Mouse (Mus musculus) embryo, embryonic 10 days (tissue): ENCODE measurements at regions not wholly inside any gene's neighbourhood (a gene's known extent, or its start where the extent isn't known, plus 50 kb on each side); places are given as distances from the start of the nearest gene placed in this dataset.
A peak's percentile ranks its signal among the peaks of the same experiment; 100 is the strongest.
"Not testable (repeated sequence)": the region's sequence is repeated elsewhere in the genome, so short reads cannot be mapped to it uniquely, and the experiment has no call there.

Experiments
- DNase-seq: peaks from one replicate; pipeline ENCODE4 v3.0.0-alpha.2; 2015; ENCODE audit warnings: low spot score

DNA sequence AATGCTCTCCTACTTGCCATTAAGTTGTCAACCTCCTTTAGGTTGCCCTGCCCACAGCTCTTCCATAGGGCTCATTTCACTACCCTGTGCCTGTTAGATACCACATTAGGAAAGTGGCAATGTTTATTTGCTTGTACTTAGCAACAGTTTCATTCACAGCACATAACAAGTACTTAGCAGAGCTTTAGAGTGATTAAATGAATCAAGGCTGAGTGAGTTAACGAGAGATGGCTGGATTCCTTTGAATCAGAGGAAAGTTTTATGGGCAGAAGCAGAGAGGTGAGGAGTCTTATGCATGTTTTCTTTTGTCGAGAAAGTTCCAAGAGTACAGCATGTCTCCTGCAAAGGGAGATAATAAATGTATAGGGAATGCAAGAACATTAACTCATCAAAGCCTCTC is 60.5 kb downstream of the Ptgs2 start:
- no peak for DNase-seq

DNA sequence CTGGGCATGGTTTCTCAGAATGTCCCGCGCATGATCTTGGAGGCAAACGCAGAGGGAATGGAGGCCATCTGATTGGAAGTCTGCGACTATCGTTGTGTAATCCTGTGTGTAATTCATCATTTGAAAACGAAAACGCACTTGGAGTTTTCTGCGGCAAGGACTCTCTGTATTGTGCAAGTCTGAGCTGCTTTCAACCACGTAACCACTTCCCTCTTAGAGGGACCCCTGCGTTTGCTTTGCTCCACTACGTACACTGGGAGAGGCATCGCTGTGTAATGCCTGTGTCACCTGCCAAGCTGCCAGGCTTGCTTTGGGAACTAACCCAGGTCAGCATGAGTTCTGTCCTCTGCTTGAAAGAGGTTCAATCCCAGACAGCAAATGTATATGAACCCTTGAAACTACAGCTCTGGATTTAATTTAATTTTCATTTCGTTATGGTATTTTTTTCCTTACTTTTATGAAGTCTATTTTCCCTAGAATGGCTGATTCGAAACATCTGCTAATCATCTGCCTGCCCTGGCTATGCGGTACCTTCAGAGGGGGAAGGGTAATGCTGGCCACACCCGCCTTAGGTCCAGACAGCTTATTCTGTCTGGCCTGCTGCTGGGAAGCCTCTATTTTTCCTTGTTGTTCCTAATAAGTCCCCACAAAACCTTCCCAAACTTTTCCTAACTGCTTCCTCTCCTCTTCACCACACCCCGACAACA is 65.2 kb downstream of the Ptgs2 start:
- DNase-seq = no peak

- DNase-seq = no peak
Measured at GRCm38 (mm10) chr1:150165597-150165973, 65.8 kb downstream of the Ptgs2 start.

- no peak for DNase-seq
Measured at GRCm38 (mm10) chr1:150167172-150167571, 67.3 kb downstream of the Ptgs2 start.

DNA sequence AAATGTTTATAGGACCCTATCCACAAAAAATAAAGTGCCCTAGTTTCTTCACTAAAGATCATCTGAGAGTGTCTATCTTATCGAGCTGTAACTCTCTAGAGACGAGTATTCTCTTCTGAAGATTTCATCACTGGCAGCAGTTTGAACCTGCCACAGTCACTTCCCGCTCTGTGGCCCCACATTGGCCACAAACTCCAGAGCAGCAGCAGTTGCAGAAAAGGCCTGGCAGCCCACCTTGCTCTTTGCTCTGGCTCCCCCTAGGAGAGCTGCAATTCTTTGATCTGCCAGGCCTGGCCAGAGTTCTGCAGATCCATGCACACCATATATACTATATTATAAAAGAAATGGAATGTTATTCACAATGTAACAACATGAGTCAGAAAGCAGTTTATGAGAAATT is 74.4 kb downstream of the Ptgs2 start:
- no peak for DNase-seq

DNA sequence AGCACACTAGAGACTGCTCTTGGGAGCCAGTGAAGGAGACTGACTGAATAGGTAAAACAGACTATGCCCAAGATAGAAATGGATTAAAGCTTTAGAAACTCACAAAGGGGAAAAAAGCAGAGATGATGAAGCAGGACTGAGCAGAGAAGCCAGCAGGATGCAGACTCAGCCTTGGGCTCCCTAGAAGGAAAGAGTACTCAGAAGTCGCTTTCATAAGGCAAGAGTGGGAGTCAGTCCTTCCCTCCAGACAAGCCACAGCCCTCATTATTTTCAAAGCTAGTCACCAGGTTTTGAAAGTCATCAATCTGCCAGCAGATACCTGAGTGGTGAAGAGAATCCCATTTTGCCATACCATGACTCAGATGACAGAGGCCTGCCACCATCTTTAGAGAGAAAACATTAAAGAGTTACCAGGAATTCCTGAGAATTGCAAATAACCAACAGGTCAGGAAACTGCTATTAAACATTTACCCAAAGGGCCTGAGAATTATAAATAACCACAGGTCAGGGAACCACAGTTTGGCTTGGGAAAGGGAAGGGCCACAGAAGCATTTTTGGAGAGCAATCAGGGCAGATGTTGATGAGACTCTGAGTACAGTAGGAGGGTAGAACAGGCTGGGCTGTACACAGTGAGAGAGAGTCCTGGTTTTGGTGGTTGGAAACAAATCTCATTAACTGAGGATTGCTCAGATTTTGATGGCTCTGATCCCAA is 77.4 kb downstream of the Ptgs2 start:
- no peak for DNase-seq

DNA sequence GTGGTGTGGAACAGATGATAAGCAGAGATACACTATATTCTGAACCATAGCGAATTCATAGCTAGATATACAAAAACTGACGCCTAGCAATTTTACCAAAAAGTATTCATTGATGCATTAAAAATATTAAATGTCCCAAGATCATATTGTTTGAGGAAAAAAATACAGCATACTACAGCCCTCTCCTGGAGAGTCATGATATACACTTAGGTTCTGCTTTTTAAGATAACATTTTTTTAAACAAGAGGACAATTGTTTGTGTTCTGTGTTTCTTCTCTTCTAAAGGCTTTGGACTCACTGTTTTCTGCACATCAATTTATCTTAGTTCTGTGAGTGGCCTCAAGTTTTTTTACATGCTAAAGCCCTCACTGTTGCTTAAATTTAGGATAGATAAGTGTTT is 102.2 kb downstream of the Ptgs2 start:
- DNase-seq = no peak

DNA sequence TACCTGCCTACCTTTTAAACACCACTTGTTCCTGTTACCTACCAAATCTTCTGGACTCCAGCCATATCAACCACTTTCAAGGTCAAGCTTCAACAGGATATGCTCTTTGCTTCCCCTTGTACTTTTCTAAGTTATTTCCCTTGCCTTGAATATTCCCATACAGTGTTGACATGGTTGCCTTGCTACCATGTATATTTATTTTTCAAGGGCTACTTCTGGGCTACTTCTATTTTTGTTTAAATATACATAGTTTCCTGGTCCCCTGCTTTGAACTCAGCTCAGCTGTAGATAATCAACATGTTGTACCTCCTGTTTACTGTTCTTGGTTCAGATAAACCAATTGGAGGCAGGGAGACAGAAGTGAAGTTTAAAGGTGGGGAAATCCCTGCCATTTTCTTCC is 106.8 kb upstream of the Pdc start:
- no peak for DNase-seq

GRCm38 (mm10) chr1:150216672-150217071 is 102.5 kb upstream of the Pdc start:
- DNase-seq = no peak

DNA sequence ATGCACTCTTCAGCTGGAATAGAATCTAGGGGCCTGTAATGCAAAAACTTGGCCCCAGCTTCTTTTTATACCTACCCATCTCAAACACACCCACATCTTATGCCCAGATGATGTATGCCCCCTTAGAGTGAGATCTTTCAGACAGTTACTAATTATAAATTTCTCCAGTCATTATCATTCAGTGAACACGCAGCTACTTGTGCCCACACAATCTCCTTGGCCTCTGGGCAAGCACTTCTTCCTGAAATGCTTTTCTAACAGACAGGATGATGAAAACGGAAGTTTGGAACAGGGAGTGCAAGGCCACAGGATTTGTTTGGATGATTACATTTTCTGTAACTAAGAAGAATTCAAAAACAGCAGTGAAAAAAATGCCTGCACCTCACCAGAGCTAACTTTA is 100.4 kb upstream of the Pdc start:
- DNase-seq = no peak

GRCm38 (mm10) chr1:150225529-150225928 is 93.7 kb upstream of the Pdc start:
- no peak for DNase-seq

DNA sequence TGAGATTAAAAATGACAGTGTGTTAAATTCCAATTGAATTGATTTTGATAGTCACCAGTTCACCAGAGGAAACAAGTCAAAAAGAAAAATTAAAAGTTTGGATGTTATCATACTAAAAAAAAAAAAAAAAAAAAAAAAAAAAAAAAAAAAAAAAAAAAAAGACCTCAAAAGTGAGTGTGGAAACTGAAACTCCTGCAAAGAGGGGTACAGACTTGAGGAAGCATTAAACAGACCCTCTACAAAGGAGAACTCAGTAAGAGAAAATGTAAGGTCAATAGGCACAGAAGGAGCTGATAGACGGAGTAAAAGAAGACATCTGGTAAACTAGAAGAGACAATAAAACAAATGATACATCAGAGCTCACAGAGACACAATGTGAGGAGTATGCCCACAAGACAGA is 79.7 kb upstream of the Pdc start:
- not testable (repeated sequence) for DNase-seq

- no peak for DNase-seq
Measured at GRCm38 (mm10) chr1:150240110-150240509, 79.1 kb upstream of the Pdc start.

GRCm38 (mm10) chr1:150241153-150241552 is 78.1 kb upstream of the Pdc start:
- no peak for DNase-seq

DNA sequence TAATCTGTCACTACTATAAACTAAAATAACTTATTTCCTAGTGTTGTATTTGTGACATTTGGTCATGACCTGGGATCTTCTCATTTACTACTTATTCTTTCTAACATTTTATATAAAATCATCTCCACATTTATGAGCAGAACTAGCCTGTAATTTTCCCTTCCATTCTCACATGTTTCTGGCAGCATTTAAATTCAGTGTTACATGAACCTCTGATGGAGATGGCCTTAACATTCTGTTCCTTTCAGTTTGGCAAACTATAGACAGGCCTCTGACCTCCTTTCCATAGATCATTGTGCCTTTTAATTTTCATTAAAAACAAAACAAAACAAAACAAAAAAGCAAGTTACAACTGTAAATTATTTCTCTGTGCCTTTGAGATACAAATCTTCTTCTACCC is 77.1 kb upstream of the Pdc start:
- no peak for DNase-seq

DNA sequence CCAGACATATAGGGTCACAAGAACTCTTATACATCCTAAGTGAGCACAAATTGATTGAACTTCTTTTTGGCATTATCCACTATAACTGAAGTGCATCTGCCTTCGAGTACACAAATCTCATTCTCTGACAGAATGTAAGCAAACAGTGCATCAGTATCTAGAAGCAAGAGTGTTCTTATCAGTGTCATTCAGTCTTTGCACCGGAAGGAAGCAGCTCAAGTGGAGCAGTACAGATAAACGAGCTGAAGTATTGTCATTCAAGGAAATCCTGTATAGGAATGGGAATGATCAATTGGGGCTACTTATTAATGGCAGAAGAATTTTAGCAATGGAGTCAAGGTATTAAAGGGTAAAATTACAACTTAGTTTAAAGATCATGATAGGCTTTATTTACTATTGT is 74.3 kb upstream of the Pdc start:
- no peak for DNase-seq

DNA sequence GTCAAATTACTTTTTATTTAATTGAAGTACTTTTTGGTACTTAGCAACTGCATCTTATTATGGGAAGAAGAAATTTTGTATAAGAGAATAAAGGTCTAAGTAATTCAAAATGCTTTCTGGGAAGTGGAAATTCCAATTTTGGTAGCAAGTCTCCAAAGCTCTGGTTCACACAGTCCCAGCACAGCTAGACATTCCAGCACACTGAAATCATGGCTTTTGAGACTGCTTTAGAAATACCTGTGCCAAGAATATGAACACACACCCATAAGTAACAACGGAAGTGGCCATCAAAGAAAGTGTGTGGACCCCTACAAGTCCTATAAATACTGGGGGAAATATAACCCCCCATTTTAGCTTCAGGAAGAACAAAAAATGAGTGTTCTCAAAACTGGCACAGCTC is 67.8 kb upstream of the Pdc start:
- no peak for DNase-seq

DNA sequence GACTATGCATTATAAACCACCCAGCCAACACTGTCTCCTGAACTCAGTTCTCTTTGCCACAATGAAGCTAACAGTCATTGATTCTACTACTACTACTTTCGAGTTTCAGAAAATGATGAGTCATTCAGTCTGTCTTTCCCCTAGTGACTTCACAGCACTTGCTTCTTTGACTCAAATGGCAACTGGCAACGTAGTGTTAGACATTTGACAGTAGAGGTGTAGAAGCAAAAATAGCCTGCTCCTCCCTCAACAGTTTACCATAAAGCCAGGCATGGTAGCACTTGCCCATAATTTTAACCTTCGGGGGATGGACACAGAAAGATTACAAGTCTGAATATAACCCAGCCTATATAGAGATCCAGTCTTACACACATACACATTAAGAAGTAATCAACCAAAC is 67.3 kb upstream of the Pdc start:
- no peak for DNase-seq

- peak; percentile 6 for DNase-seq
Measured at GRCm38 (mm10) chr1:150257596-150257995, 61.6 kb upstream of the Pdc start.

DNA sequence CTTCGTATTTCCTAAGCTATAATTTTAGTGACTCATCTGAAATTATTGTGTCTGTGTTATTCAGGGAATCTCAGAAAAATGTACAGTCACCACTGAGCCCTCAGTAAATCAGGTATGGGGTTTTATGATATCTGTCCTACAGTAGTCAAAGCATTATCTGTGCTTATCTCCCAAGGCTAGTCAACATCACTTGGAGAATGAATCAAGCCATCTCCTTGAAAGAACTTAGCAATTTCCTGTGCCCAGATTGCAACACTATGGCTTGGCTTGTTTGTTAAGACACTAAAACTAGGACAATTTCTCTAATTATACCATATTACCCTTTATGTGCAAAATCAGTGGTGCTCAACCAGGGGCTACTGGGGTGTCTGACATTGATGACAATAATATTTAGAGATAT is 58.9 kb upstream of the Pdc start:
- DNase-seq = no peak

DNA sequence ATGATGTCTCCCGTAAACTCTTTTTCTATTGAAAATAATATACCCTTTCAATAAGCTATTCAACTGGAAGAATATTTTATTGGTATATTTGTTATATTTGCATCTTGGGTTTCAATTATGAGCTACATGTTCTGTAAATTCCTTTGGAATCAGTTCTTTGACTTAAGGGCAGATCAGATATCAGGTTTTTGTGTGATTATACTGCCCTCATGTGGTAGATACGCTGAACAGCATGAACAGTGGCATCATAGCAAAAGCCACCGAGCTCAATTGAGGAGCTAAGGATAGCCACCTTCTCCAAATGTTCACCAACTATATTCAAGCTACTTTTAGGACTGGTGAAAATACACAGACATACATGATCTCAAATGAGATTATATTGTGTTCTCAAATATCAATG is 52.7 kb upstream of the Pdc start:
- peak; percentile 64 for DNase-seq

DNA sequence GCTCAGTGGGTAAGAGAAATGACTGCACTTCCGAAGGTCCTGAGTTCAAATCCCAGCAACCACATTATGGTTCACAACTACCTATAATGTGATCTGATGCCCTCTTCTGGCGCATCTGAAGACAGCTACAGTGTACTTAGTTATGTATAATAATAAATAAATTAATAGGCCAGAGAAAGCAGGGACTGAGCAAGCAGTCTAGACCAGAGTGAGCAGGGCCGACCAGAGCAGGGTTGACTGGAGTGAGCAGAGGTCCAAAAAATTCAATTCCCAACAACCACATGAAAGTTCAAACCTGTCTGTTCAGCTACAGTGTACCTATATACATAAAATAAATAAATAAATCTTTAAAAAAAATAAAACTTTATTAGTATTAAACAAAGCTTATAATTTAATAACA is 52.2 kb upstream of the Pdc start:
- no peak for DNase-seq
